Mouse (Mus musculus): Measurements from ENCODE around the gene Plekhh2. TPM values are rescaled to one million over a fixed set of nuclear protein-coding genes. Genes with fewer than 3 reads are reported as not detected.

Gene Plekhh2
- polyA plus RNA-seq, 1 experiment from 2014 or later = 12.7 TPM

- peaks cover 7% of the 10 kb centered on the region; the same call in 1 of the 2 replicates for H3K4me1 ChIP-seq (replicated peaks; ENCODE audit: control insufficient read depth, insufficient read depth, low read length)
- no peaks in the 10 kb centered on the region; the same call in 1 of the 2 replicates for H3K36me3 ChIP-seq (ENCODE audit: control insufficient read depth, insufficient read depth, low read length)
- no peaks in the 10 kb centered on the region for H3K9me3 ChIP-seq (ENCODE audit: control insufficient read depth, low read length)
- no peak for ATAC-seq (replicated peaks; ENCODE audit: low FRiP score, low TSS enrichment, low read depth)
- no peak for DNase-seq (ENCODE audit: low spot score)
- no peak overlapping the region for H3K27ac ChIP-seq (ENCODE audit: low read depth)
- H3K27me3 ChIP-seq (replicated peaks; ENCODE audit: control insufficient read depth, insufficient read depth, low read length) = no peaks in the 10 kb centered on the region
- 80% methylated on average over 4 of the region's 4 CpGs for WGBS
- H3K9ac ChIP-seq (ENCODE audit: low read length) = no peak overlapping the region
- H3K4me2 ChIP-seq (ENCODE audit: low read length) = no peak overlapping the region
- no peak overlapping the region for H3K4me3 ChIP-seq (ENCODE audit: low read depth, low read length)
These were observed 135.9 kb downstream of the Plekhh2 start for GRCm38 (mm10) chr17:84647630-84648029.

DNA sequence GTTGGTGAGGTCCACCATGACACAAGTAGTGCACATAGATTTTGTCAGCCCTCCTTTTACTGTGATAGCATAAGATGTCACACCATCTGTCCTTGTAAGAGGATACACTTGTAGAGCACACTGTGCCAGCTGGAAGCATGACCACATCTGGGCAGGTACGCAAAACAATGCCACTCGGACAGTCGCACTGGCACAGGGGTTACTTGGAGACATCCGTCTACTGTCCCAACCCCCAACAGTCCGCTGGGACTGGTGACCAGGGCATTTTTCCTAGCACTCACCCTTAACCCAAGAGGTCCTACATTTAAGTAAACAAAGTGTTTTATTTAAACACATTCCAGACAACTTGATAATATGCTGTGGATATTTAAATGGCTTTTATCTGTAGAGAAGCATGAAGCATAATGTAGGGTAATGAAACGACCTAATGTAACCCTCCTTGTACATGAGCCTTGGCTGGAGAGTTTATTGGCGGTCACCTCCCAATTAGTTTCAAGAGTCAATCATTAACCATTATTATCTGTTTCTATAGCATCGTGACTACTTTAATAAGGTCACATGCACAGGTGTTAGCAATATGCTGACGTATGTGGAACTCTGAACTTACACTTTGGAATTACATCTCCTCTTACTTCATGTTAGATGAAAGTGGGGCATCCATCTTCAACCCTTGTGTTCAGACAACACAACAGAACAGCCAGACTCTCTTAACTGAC, 138.8 kb downstream of the Plekhh2 start:
- H3K4me3 ChIP-seq (ENCODE audit: low read depth, low read length) = no peak overlapping the region
- H3K36me3 ChIP-seq (ENCODE audit: control insufficient read depth, insufficient read depth, low read length) = no peaks in the 10 kb centered on the region; the same call in 1 of the 2 replicates
- DNase-seq (ENCODE audit: low spot score) (no peak), ATAC-seq (replicated peaks; ENCODE audit: low FRiP score, low TSS enrichment, low read depth) (peak; percentile 82)
- 77% methylated on average over 9 of the region's 9 CpGs for WGBS
- no peaks in the 10 kb centered on the region for H3K9me3 ChIP-seq (ENCODE audit: control insufficient read depth, low read length)
- H3K4me2 ChIP-seq (ENCODE audit: low read length) = no peak overlapping the region
- no peaks in the 10 kb centered on the region; the same call in 1 of the 2 replicates for H3K4me1 ChIP-seq (replicated peaks; ENCODE audit: control insufficient read depth, insufficient read depth, low read length)
- no peaks in the 10 kb centered on the region for H3K27me3 ChIP-seq (replicated peaks; ENCODE audit: control insufficient read depth, insufficient read depth, low read length)
- no peak overlapping the region for H3K9ac ChIP-seq (ENCODE audit: low read length)
- H3K27ac ChIP-seq (ENCODE audit: low read depth) = no peak overlapping the region

DNA sequence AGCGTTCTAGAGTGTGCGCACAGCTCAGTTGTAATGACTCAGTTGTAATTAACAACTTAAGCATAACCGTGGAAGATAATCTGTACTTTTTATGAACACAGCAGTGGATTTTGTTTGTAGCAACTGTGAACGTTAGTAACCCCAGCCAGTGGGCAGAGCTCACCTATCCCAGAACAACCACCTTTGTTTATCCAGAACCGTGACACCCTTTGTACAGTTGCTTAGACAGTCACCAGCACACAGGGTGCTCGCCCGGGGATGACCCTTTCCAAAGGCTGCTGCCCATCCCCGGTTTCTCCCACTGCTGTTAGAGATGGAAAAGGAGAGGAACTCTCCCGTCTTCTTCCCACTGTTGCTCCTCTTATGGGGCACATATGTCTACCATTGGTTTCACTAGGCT, 141.8 kb downstream of the Plekhh2 start:
- no peak for DNase-seq (ENCODE audit: low spot score)
- Histone ChIP-seq H3K36me3 (ENCODE audit: control insufficient read depth, insufficient read depth, low read length) (no peaks in the 10 kb centered on the region; the same call in 1 of the 2 replicates), H3K9ac (ENCODE audit: low read length) (no peak overlapping the region), H3K27ac (ENCODE audit: low read depth) (no peak overlapping the region), H3K4me2 (ENCODE audit: low read length) (no peak overlapping the region), H3K9me3 (ENCODE audit: control insufficient read depth, low read length) (no peaks in the 10 kb centered on the region), H3K4me3 (ENCODE audit: low read depth, low read length) (no peak overlapping the region), H3K27me3 (replicated peaks; ENCODE audit: control insufficient read depth, insufficient read depth, low read length) (no peaks in the 10 kb centered on the region), H3K4me1 (replicated peaks; ENCODE audit: control insufficient read depth, insufficient read depth, low read length) (peaks cover 12% of the 10 kb centered on the region; the same call in 1 of the 2 replicates)
- ATAC-seq (replicated peaks; ENCODE audit: low FRiP score, low TSS enrichment, low read depth) = no peak
- WGBS = 88% methylated on average over 9 of the region's 9 CpGs

- no peaks in the 10 kb centered on the region for H3K9me3 ChIP-seq (ENCODE audit: control insufficient read depth, low read length)
- H3K9ac ChIP-seq (ENCODE audit: low read length) = no peak overlapping the region
- H3K27me3 ChIP-seq (replicated peaks; ENCODE audit: control insufficient read depth, insufficient read depth, low read length) = no peaks in the 10 kb centered on the region
- 76% methylated on average over 5 of the region's 5 CpGs for WGBS
- H3K36me3 ChIP-seq (ENCODE audit: control insufficient read depth, insufficient read depth, low read length) = no peaks in the 10 kb centered on the region
- H3K4me2 ChIP-seq (ENCODE audit: low read length) = no peak overlapping the region
- peaks cover 12% of the 10 kb centered on the region; the same call in 1 of the 2 replicates for H3K4me1 ChIP-seq (replicated peaks; ENCODE audit: control insufficient read depth, insufficient read depth, low read length)
- H3K4me3 ChIP-seq (ENCODE audit: low read depth, low read length) = no peak overlapping the region
- ATAC-seq (replicated peaks; ENCODE audit: low FRiP score, low TSS enrichment, low read depth) (no peak), DNase-seq (ENCODE audit: low spot score) (no peak)
- no peak overlapping the region for H3K27ac ChIP-seq (ENCODE audit: low read depth)
These were observed 144.5 kb downstream of the Plekhh2 start for GRCm38 (mm10) chr17:84656205-84656604.

DNA sequence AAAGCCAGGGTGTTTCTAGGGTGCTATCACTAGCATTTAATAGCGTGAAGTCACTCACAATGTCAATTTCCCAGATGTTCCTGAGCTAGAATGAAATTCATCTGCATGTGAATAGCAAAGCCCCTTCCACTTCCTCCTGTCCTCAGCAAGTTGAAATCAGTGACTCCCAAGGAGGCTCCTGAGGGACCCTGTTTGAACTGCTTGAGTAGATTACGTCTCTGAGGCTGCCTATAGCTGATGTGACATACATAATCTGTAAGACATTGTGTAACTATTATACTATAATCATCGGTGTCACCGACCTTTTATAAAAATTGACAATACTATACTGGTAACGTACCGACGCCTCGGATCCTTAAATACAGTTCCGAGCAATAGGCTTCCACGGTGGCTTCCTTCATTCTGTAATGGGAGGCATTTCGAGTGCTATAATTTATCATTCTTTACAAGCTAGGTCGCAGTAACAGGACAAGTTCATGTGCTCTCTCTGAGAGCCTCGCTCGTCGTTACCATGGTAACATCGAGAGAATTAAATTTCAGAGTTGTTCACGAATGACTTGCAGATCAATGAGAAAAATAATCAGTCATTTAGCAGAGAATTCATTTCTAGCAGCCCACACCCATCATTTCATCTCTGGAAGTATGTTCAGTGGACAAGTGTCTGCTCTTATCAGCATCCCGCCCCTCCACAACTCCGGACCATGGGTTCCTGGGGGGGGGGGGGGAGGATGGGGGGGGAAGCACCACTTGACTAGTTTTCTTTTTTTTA, 145.1 kb downstream of the Plekhh2 start:
- H3K4me3 ChIP-seq (ENCODE audit: low read depth, low read length) = no peak overlapping the region
- no peaks in the 10 kb centered on the region for H3K9me3 ChIP-seq (ENCODE audit: control insufficient read depth, low read length)
- no peak overlapping the region for H3K9ac ChIP-seq (ENCODE audit: low read length)
- no peaks in the 10 kb centered on the region for H3K27me3 ChIP-seq (replicated peaks; ENCODE audit: control insufficient read depth, insufficient read depth, low read length)
- H3K4me1 ChIP-seq (replicated peaks; ENCODE audit: control insufficient read depth, insufficient read depth, low read length) = peaks cover 12% of the 10 kb centered on the region; the same call in 1 of the 2 replicates
- ATAC-seq (replicated peaks; ENCODE audit: low FRiP score, low TSS enrichment, low read depth) = no peak
- 49% methylated on average over 19 of the region's 19 CpGs for WGBS
- no peak for DNase-seq (ENCODE audit: low spot score)
- no peak overlapping the region for H3K27ac ChIP-seq (ENCODE audit: low read depth)
- H3K36me3 ChIP-seq (ENCODE audit: control insufficient read depth, insufficient read depth, low read length) = no peaks in the 10 kb centered on the region
- H3K4me2 ChIP-seq (ENCODE audit: low read length) = no peak overlapping the region

- H3K9ac ChIP-seq (ENCODE audit: low read length) = no peak overlapping the region
- no peak overlapping the region for H3K4me3 ChIP-seq (ENCODE audit: low read depth, low read length)
- ATAC-seq (replicated peaks; ENCODE audit: low FRiP score, low TSS enrichment, low read depth) (no peak), DNase-seq (ENCODE audit: low spot score) (no peak)
- H3K4me1 ChIP-seq (replicated peaks; ENCODE audit: control insufficient read depth, insufficient read depth, low read length) = peaks cover 12% of the 10 kb centered on the region; the same call in 1 of the 2 replicates
- no peaks in the 10 kb centered on the region for H3K27me3 ChIP-seq (replicated peaks; ENCODE audit: control insufficient read depth, insufficient read depth, low read length)
- H3K9me3 ChIP-seq (ENCODE audit: control insufficient read depth, low read length) = no peaks in the 10 kb centered on the region
- no peak overlapping the region for H3K4me2 ChIP-seq (ENCODE audit: low read length)
- H3K27ac ChIP-seq (ENCODE audit: low read depth) = no peak overlapping the region
- H3K36me3 ChIP-seq (ENCODE audit: control insufficient read depth, insufficient read depth, low read length) = no peaks in the 10 kb centered on the region
- 43% methylated on average over 3 of the region's 3 CpGs for WGBS
These were observed 145.7 kb downstream of the Plekhh2 start for GRCm38 (mm10) chr17:84657422-84657732.

DNA sequence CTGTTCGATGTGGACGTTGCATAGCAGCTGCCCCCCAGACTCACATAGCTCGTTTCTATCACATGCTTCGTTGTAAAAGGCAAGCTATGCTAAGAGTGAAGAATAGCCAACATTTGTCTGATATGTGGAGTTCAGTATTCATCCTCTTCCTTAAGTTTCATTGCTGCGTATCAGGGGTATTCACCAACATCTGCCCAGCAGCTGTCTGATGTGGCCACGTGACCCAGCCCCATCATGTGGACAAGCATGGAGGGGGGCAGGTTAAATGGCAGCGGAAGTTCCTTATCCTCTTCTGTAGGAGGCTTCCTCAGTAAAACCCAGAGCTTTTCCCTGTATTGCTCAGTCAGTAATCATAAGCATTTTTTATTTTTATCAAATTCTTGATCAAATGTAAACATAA, 146.1 kb downstream of the Plekhh2 start:
- Histone ChIP-seq H3K9ac (ENCODE audit: low read length) (no peak overlapping the region), H3K27me3 (replicated peaks; ENCODE audit: control insufficient read depth, insufficient read depth, low read length) (no peaks in the 10 kb centered on the region), H3K27ac (ENCODE audit: low read depth) (no peak overlapping the region), H3K4me2 (ENCODE audit: low read length) (no peak overlapping the region), H3K36me3 (ENCODE audit: control insufficient read depth, insufficient read depth, low read length) (no peaks in the 10 kb centered on the region), H3K9me3 (ENCODE audit: control insufficient read depth, low read length) (no peaks in the 10 kb centered on the region), H3K4me1 (replicated peaks; ENCODE audit: control insufficient read depth, insufficient read depth, low read length) (peaks cover 12% of the 10 kb centered on the region; the same call in 1 of the 2 replicates), H3K4me3 (ENCODE audit: low read depth, low read length) (no peak overlapping the region)
- 58% methylated on average over 7 of the region's 7 CpGs for WGBS
- no peak for DNase-seq (ENCODE audit: low spot score)
- ATAC-seq (replicated peaks; ENCODE audit: low FRiP score, low TSS enrichment, low read depth) = no peak

DNA sequence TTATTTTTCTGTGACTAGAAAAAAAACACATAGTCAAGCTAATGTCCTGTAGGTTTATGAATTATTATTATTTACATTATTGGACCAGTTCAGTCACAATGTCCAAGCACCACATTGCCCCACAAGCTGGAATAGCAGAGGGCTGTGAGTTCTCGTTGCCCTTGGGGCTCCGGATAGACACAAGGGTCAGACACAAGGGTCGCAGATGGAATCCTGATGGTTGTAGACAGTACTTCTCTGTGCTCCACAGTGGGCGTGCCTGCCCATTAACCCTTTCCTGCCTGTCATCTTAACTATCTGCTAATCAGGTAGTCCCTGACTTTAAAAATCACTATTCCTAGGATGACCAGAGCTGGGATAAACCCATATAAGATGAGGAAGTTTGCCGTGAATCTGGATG, 146.5 kb downstream of the Plekhh2 start:
- no peak overlapping the region for H3K9ac ChIP-seq (ENCODE audit: low read length)
- H3K4me2 ChIP-seq (ENCODE audit: low read length) = no peak overlapping the region
- no peak overlapping the region for H3K27ac ChIP-seq (ENCODE audit: low read depth)
- ATAC-seq (replicated peaks; ENCODE audit: low FRiP score, low TSS enrichment, low read depth) = no peak
- no peaks in the 10 kb centered on the region for H3K27me3 ChIP-seq (replicated peaks; ENCODE audit: control insufficient read depth, insufficient read depth, low read length)
- H3K36me3 ChIP-seq (ENCODE audit: control insufficient read depth, insufficient read depth, low read length) = no peaks in the 10 kb centered on the region
- no peak overlapping the region for H3K4me3 ChIP-seq (ENCODE audit: low read depth, low read length)
- 32% methylated on average over 5 of the region's 5 CpGs for WGBS
- H3K9me3 ChIP-seq (ENCODE audit: control insufficient read depth, low read length) = no peaks in the 10 kb centered on the region
- peaks cover 12% of the 10 kb centered on the region; the same call in 1 of the 2 replicates for H3K4me1 ChIP-seq (replicated peaks; ENCODE audit: control insufficient read depth, insufficient read depth, low read length)
- DNase-seq (ENCODE audit: low spot score) = no peak
